Mouse (Mus musculus): ENCODE data around the gene Fads1. TPM values are rescaled to one million over a fixed set of nuclear protein-coding genes. Genes with fewer than 3 reads are reported as not detected.
A peak's percentile ranks its signal among the peaks of the same experiment; 100 is the strongest.

The Fads1 gene
- total RNA-seq, 2 experiments from 2014 or later: 180 to 188 TPM

DNA sequence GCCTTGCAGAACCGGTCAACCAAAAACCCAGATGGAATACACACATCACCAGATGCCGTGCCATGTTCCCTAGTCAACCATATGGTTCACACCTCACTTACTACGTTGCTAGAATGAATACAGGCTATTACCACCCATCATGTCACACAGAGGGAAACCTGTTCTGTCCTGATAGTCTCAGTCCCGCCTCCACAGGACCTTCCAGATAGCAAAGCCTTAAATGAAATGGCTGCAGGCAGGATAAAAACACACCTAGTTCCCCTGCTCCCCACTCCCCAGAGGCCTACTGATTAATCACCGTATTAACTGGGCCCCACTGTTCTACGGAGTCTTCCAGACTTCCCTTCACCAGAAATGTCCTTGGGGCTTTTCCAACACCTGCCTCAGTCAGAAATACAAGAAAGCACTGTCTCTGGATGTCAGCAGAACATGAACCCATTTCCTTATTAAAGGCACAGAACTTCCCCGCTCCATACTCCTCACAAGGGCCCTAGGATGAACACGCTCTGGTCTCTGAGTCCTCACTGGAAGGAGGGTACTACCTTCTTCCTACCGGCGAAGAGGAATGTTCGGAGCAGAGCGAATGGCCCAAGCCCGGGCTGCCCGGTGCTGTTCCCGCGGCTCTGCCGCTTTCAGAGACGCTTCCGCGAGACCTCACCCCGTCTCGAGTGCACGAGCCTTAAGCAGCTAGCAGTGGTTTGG is 20.6 kb downstream of the Fads1 start:
- DNase-seq (ENCODE audit: low spot score in 2 of 2): no peak
- intact Hi-C loops (cut with DNase I): no loop called here

DNA sequence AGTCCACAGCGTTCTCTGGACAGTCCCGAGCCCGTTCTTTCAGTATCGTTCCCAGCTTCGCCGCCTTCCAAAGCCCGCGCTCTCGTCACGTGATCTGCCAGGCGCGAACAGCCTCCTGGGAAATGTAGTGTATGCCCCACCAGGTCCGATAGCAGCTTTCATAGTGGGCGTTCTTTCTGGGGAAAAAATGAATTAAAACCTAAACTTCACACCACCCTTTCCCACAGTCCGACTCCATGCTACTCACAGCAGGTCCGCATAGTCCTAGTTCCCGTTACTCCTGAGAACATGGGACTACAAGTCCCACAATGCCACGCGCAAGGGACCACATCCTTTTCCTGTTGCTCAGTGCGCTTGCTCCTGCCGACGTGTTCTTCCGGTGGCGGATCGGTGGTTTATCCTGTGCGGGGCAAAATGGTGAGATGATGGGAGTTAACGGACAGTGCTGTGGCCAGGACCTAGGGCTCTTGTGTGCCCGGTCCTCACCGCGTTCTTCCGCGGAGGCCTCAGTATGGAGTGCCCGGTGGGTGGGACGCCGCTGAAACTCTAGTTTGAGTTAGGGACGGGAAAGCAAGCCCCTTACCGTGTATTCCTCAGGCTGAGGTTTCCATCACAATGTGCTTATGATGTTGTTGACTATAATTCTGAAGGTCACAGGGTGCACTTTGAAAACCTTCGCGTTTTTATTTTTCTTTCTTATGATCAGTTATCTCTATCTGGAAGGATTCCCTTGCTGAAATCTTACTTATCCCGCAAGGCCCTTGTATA is 21.3 kb downstream of the Fads1 start, which contains the start of the genes Tmem258 and Fen1:
Gene Tmem258, plus strand, starts transcription at position 167 of the 768 bp plus-strand sequence.
Gene Fen1, minus strand, starts transcription at position 322 of the 768 bp plus-strand sequence.
- DNase-seq (ENCODE audit: low spot score in 2 of 2): peak; percentile 93 to 94
- intact Hi-C loops (cut with DNase I): no loop called here

DNA sequence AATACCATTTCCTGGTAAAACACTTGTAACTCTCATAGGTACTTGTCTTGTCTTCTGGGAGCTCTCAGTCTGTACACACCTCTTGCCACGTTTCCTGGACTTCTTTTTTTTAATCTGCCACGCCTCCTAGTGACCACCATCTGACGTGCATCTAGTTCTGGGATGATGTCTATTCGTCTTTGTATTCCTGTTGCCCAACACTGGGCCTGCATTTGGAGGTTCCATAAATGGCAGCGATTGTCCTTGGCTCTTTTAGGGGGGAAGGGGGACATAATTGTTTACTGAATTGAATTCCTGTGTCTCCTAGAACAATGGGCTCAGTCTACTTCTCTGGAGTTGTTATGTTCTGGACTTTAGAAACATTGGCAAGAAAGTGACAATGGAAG is 21.9 kb downstream of the Fads1 start:
- DNase-seq (ENCODE audit: low spot score in 2 of 2): peak; percentile 40 to 47
- intact Hi-C loops (cut with DNase I): no loop called here

DNA sequence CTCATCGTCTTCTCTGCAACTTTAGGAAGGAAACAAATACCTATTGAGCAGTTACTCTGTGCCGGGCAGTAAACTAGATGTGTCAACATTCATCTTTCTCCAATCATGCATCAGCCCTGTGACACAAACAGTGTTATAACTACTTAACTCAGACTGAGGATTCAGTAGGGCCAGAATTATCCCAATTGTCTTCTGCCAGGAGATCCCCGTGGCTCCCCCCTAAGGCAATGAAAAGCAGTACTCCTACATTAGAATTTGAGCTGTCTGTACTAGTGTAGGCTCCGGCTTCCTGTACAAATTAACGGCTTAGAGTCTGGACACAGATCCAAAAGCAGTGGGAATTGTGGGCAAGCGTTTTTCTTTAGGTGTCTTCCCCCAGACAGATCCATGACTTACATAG is 22.4 kb downstream of the Fads1 start:
- intact Hi-C loops (cut with DNase I): no loop called here
- DNase-seq (ENCODE audit: low spot score in 2 of 2): no peak

DNA sequence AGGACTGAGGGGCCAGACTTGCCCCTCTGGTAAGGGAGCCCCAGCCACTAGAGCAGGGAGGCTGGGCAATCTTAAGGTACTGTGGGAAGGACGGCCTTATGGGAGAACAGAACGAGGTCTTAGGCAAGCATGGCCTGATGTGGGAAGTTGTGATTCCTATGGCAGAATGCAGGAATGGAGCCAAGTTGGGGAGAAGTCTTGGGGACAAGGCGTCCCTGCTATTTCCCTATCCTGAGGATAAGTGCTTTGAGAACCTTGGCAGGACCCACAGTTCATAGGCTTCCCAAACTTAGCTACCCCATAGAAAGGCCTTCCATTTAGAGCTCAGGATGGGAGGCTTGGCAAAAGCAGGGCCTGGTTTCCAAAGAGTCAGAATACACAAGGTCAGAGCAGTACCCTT is 26.2 kb downstream of the Fads1 start:
- intact Hi-C loops (cut with DNase I): no loop called here

DNA sequence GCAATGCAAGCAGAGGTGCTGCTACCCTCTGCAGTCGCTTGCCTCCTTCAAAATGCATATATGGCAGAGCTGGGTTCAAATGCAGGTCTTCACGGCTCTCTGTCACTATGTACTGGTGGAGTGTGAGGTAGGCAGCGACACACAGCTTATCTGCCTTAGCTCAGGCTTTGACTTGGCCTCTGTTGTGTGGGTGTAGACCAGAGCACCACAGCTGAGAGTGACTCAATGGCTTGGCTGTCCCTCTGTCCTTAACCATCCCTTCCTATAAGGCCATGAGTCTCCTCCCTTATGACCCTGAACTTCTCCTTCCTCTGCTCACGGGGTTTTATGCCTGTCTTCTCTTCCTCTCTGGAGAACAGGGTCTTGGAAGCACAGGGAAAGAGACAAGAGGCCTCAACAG is 28.2 kb downstream of the Fads1 start:
- DNase-seq (ENCODE audit: low spot score in 2 of 2): no peak
- intact Hi-C loops (cut with DNase I): no loop called here

More for the DNA sequence above, 26.2 kb downstream of the Fads1 start:
- DNase-seq (ENCODE audit: low spot score in 2 of 2): no peak

DNA sequence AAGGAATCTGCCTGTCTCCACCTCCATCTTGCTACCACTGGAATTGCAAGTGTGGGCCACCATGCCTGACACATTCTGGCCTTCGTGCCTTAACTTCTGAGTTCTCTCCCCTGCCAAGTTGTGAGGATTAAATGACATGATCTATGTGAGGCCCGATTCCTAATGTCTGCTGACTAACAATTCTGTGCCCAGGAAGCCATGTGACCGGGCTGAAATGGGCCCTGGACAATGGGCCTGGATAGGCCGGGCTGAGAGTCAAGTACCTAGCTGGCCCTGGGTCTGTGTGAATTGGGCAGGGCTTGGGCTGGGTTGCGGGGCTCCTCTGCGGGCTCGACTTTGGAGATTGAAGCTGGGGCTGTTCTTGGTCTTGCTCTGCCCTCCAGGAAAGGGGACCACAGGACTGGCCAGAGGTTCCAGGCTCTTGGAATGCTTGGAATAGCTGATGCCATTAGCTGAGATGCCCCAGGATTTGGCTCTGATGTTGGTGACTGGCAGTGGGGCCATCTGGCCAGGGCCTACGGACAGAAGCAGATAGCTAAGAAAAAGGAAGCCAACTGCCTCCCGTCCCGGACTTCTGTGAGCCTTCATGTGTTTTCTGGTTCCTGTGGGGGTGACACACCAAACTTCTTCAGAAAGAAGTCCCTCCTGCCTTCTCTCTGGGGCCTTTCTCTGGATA is 31.2 kb downstream of the Fads1 start:
- DNase-seq (ENCODE audit: low spot score in 2 of 2): no peak
- intact Hi-C loops (cut with DNase I): no loop called here

DNA sequence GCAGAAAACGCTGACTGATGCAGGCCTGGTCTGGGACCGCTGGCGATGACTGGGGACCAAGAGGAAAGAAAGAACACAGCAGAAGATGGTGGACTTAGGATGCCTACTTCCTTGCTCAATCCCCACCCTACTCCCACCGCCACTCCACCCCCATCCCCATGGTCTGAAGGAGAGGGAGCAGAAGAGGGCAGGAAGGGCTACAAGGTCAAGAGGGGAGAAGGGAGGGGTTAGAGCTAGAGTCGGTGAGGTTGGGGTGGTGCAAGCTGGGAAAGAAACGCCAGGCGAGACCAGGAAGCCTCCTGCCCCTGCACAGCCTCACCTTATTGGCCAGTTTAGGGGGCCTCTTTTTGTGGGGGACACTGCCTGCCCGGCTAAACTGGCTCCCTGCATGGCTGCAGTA is 33.4 kb downstream of the Fads1 start:
- DNase-seq (ENCODE audit: low spot score in 2 of 2): no peak
- intact Hi-C loops (cut with DNase I): no loop called here

DNA sequence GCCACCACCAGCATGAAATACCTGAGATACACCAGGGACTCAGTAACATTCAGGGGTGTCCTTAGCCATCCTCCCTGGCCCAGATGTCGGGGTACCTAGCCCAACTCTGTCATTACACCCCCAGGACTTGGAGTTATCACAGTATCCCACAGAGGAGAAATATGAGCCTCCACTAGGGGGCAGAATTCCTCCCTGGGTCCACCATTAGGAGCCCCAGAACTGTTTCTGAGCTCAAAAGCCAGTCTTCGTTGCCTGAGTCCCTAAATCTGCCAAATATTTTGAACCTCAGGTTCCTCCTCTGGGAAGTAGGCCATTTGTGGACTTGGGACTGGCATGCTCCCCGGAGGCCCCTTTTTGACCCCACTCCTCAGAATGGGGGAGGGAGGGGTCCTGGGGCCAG is 36.4 kb downstream of the Fads1 start:
- DNase-seq (ENCODE audit: low spot score in 2 of 2): peak; percentile 45 to 46
- intact Hi-C loops (cut with DNase I): no loop called here

DNA sequence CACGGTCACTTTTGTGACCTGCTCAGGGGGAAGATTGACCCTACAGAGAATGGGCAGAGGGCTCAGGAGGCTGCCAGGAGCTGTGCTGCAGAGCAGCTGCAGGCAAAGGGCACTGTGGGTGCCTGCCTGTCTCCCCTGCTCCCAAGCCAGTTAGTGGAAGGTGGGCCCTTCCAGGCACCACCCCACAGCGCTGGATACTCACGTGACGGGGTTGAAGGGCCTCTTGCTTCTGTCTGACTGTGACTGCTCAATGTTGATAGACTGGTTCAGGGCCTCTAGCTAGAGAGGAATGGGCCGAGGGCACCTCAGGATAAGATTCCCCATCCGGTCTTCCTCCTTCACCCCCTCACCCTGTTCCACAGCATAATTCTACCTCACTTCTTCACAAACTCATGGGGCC is 36.9 kb downstream of the Fads1 start:
- intact Hi-C loops (cut with DNase I): no loop called here
- DNase-seq (ENCODE audit: low spot score in 2 of 2): no peak

DNA sequence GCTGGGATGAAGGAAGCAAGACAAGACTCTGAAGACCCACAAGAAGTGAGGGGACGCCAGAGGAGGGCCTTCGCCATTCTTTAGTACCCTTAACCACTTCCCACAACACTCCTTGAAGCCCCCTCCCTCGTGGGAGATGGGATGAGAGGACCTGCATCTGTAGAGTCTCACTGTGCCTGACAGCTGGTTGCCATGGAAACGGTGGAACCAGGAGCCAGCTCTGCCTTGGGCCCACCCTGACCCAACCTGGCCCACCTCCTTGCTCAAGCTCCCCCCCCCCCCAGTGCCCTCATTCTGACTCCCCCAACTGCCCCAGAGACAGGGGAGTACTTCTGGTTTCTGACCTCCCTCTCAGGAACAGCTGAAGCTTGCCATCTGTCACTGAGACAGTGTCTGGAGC is 38.9 kb downstream of the Fads1 start:
- no peak for DNase-seq (ENCODE audit: low spot score in 2 of 2)
- intact Hi-C loops (cut with DNase I): no loop called here

DNA sequence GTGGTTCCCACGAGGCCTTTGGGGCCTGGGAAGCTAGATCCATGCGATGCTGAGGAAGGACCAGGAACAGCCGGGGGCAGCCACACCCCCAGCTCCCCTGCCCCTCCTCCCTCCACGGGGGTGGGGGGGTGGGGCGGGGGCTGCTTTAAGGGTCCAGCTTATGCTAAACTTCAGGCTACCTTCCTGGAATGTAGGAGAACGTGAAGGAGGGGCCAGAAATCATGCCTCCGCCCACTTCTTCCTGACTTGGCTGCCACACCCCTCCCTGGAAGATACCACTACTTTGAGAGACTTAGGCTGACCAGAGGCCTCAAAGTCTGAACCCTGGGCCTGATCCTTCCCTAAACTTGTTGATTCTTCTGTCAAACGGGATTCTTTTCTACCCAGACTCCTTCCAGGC is 40.0 kb downstream of the Fads1 start:
- intact Hi-C loops (cut with DNase I): no loop called here
- DNase-seq (ENCODE audit: low spot score in 2 of 2): no peak

DNA sequence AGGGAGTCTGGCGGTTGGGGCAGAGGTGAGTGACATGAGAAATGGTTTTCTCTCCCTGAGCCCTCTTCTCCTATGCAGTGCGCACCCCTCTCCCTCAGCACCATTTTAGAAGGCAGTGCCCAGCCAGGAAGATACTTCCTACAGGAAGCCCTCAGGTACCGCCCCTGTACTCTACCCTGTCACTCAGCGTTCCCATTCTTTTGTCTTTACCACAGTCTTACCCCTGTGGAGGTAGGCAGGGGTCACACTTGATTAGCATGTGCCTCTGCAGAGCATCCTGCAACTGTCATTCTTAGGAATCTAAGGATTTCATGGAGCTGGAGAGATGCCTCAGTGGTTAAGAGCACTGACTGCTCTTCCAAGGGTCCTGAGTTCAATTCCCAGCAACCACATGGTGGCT is 40.9 kb downstream of the Fads1 start:
- intact Hi-C loops (cut with DNase I): no loop called here
- DNase-seq (ENCODE audit: low spot score in 2 of 2): no peak

DNA sequence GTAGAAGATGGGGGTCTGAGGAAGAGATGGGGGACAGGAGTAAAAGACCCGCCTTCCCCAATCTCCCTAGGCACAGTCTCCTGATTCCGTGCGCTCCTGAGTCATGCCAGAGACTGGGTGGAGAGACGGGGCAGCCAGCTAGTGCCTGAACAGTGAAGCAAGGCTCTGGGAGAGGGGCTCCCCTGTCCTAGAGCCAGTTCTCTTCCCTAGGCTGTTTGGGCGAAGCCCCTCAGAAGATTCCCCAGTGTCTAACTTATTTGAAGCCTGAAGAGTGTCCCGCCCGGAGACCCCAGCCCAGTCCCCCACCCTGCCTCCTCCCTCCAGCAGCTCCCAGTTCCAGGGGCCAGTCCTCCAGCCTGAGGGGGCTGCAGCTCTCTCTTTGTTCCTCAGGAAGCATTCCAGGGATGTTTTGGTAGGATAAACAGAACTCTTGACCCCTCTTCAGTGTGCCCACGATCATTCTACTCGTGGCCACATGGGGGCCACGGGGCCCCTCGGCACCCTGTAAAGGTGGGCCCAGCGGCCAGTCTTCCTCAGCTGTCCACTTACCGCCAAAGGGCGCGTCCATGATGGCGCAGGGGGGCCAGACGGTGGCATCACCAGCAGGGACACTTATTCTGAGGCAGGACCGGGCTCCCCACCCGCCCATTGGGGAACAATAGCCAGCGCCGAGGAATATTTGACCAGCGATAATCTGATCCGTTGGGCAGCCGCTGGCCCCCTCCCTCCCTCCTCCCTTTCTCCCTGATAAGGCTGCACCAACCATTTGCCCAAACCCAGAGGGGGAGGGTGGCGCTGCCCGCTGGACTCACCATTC is 42.2 kb downstream of the Fads1 start:
- DNase-seq (ENCODE audit: low spot score in 2 of 2): no peak
- intact Hi-C loops (cut with DNase I): no loop called here

DNA sequence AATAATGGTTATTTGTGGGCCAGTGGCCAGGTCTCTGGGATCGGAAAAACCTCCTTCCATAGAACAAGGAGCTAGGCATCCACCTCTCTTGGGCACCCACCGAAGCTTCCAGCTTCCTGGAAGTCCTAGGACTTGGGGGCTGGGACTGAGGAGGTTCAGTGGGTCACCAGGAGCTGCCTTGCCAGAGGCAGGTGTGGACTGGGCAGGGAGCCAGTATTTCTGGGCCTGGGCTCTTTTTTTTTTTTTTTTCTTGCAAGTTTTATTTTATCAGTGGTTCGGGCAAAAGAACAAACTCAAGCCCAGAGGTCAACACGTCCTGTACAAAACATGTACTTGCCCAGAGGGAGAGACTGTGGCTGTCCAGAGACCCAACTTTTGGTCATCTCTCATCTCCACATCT is 43.1 kb downstream of the Fads1 start:
- no peak for DNase-seq (ENCODE audit: low spot score in 2 of 2)
- intact Hi-C loops (cut with DNase I): no loop called here

DNA sequence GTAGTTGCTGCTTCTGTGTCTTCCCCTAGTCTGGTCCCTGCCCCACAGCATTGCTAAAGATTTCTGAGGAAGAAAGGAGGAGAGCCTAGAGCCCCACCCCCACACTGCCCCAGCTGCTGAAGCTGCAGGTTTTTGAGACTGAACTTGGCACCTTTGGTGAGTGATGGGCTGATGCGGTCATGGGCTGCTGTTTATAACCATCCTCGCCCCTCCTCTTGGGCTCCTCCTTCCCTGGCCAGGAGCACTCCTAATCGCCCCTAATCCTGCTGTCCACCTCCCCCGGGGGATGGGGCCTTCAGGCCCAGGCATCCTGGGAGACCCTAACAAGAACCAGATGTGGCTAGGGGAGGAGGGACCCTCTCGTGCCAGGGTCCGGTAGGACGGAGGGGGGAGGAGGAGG is 48.3 kb downstream of the Fads1 start:
- intact Hi-C loops (cut with DNase I): no loop called here

DNA sequence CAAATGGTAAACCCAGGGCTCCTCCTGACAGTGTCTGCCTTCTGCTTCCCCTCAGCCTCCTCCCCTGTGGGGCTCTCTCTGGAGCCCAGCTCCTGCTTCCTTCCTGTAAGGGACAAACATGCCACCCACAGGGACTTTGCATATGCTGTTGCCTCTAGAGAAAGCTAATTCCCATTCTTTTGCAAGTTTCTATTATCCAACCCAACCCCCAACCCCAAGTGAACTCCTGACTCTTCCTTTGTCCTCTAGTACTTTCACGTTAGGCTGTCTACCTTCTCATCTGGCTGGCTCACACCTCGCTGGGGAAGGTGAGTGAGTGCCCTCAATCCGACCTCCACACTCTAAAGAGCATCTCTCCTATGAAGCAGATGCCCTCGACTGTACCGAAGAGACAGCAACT is 49.2 kb downstream of the Fads1 start:
- intact Hi-C loops (cut with DNase I): no loop called here
- DNase-seq (ENCODE audit: low spot score in 2 of 2): no peak

More for the DNA sequence above, 48.3 kb downstream of the Fads1 start:
- no peak for DNase-seq (ENCODE audit: low spot score in 2 of 2)

DNA sequence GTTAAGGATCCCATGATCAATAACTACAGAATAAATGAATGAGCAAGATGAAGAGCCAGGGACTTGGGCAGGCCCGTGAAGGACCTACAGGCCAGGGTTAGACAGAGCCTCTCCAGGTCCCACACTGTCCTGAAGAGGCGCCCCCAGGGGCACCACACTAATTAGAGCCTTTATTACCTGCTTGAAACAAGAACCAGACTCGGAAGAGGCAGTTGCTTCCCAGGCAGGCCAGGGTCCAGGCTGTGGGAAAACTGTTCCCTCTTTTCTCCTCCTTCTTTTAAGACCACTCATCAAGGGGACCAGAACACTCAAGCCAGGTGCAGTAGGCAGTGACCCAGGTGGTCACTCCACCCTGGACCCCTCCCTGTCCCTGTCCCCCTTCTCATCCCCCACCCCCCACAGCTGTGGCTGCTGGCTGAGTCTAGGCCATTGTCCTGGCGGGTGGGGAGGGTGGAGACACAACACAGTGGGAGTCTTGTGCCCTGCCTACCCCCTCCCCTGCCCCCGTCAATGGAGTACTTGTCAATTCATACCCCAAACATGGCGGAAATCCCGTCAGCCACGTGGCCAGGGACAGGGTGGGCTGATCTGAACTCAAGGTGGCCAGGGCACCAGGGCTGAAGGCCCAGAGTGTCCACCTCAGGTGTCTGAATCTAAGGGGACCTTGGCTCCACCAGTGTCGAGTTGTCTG is 49.8 kb downstream of the Fads1 start:
- intact Hi-C loops (cut with DNase I): no loop called here
- DNase-seq (ENCODE audit: low spot score in 2 of 2): peak in 1 of 2 experiments; percentile 25

Data from left cerebral cortex, postnatal 25 days (tissue).